Mouse (Mus musculus): Measurements from ENCODE around the gene Hmgb2.

GRCm38 (mm10) chr8:57541405-57541804 is 29.7 kb downstream of the Hmgb2 start:
- TF ChIP-seq CTCF (IDR thresholded peaks at IDR 0.05; ENCODE audit: extremely low read depth, insufficient read depth, low read length) (no peak), POLR2A (IDR thresholded peaks at IDR 0.05; ENCODE audit: extremely low read depth, insufficient read depth, low read length) (no peak)

Measured in cortical plate, adult 2 months (tissue).